Mouse (Mus musculus): ENCODE results near the gene Knstrn. TPM values are rescaled to one million over a fixed set of nuclear protein-coding genes. Genes with fewer than 3 reads are reported as not detected.
A peak's percentile ranks its signal among the peaks of the same experiment; 100 is the strongest.

Gene Knstrn
- total and polyA plus RNA-seq, 2 experiments from 2014 or later = 19.8 to 39.9 TPM

GRCm38 (mm10) chr2:118778418-118778817 lies 35.4 kb upstream of the Knstrn start:
- Histone ChIP-seq H3K9me3 (replicated peaks; ENCODE audit: control insufficient read depth, low read length) (no peaks in the 10 kb centered on the region), H3K36me3 (replicated peaks; ENCODE audit: control insufficient read depth, insufficient read depth, low read length) (no peaks in the 10 kb centered on the region), H3K4me3 (ENCODE audit: low read depth, low read length) (no peak overlapping the region), H3K27ac (ENCODE audit: low read depth) (no peak overlapping the region), H3K27me3 (ENCODE audit: control insufficient read depth, insufficient read depth, low read length) (0 out of 2 replicates have a peak, but pooled peaks cover 4% of the 10 kb centered on the region), H3K9ac (replicated peaks; ENCODE audit: low read depth, low read length) (no peak overlapping the region), H3K4me1 (ENCODE audit: control insufficient read depth, insufficient read depth) (no peaks in the 10 kb centered on the region), H3K4me2 (ENCODE audit: low read depth, low read length) (no peak overlapping the region)
- 62% methylated on average over 4 of the region's 4 CpGs for WGBS
- TF ChIP-seq EP300 (IDR thresholded peaks at IDR 0.05; ENCODE audit: low read depth) (no peak), CTCF (IDR thresholded peaks at IDR 0.05; ENCODE audit: low read depth) (no peak)
- ATAC-seq (ENCODE audit: insufficient read depth, low read depth) (no peak), DNase-seq (ENCODE audit: low spot score) (no peak)

GRCm38 (mm10) chr2:118779065-118779464 lies 34.7 kb upstream of the Knstrn start:
- 10% methylated on average over 10 of the region's 10 CpGs for WGBS
- ATAC-seq (ENCODE audit: insufficient read depth, low read depth) = no peak
- no peak overlapping the region for H3K9ac ChIP-seq (replicated peaks; ENCODE audit: low read depth, low read length)
- no peaks in the 10 kb centered on the region for H3K36me3 ChIP-seq (replicated peaks; ENCODE audit: control insufficient read depth, insufficient read depth, low read length)
- TF ChIP-seq CTCF (IDR thresholded peaks at IDR 0.05; ENCODE audit: low read depth) (no peak), EP300 (IDR thresholded peaks at IDR 0.05; ENCODE audit: low read depth) (no peak)
- H3K27ac ChIP-seq (ENCODE audit: low read depth) = no peak overlapping the region
- no peaks in the 10 kb centered on the region for H3K4me1 ChIP-seq (ENCODE audit: control insufficient read depth, insufficient read depth)
- peak overlapping the region; percentile 27; the same call in 1 of the 2 replicates for H3K4me3 ChIP-seq (ENCODE audit: low read depth, low read length)
- 0 out of 2 replicates have a peak, but pooled peaks cover 4% of the 10 kb centered on the region for H3K27me3 ChIP-seq (ENCODE audit: control insufficient read depth, insufficient read depth, low read length)
- H3K4me2 ChIP-seq (ENCODE audit: low read depth, low read length) = peak overlapping the region; percentile 57
- DNase-seq (ENCODE audit: low spot score) = no peak
- H3K9me3 ChIP-seq (replicated peaks; ENCODE audit: control insufficient read depth, low read length) = no peaks in the 10 kb centered on the region

- no peak within 1 kb of the TSS for H3K9ac ChIP-seq (replicated peaks; ENCODE audit: low read depth, low read length)
- H3K4me1 ChIP-seq (ENCODE audit: control insufficient read depth, insufficient read depth) = no peaks in the 10 kb centered on the region
- WGBS = 13% methylated on average over 39 of the region's 39 CpGs
- no peaks in the 10 kb centered on the region for H3K9me3 ChIP-seq (replicated peaks; ENCODE audit: control insufficient read depth, low read length)
- ATAC-seq (ENCODE audit: insufficient read depth, low read depth) (peak; percentile 87), DNase-seq (ENCODE audit: low spot score) (peak; percentile 89)
- TF ChIP-seq CTCF (IDR thresholded peaks at IDR 0.05; ENCODE audit: low read depth) (peak; percentile 37), EP300 (IDR thresholded peaks at IDR 0.05; ENCODE audit: low read depth) (no peak)
- 0 out of 2 replicates have a peak, but pooled peaks cover 4% of the 10 kb centered on the region for H3K27me3 ChIP-seq (ENCODE audit: control insufficient read depth, insufficient read depth, low read length)
- H3K4me3 ChIP-seq (ENCODE audit: low read depth, low read length) = peak within 1 kb of the TSS; percentile 27; the same call in 1 of the 2 replicates
- no peak within 1 kb of the TSS for H3K27ac ChIP-seq (ENCODE audit: low read depth)
- H3K4me2 ChIP-seq (ENCODE audit: low read depth, low read length) = peak within 1 kb of the TSS; percentile 57
- no peaks in the 10 kb centered on the region for H3K36me3 ChIP-seq (replicated peaks; ENCODE audit: control insufficient read depth, insufficient read depth, low read length)
These were observed 34.0 kb upstream of the Knstrn start, which contains the start of gene Disp2 for GRCm38 (mm10) chr2:118779504-118780480. TSS of gene Disp2 (plus strand) at chr2:118779719.

GRCm38 (mm10) chr2:118781115-118781514 lies 32.7 kb upstream of the Knstrn start:
- Histone ChIP-seq H3K4me3 (ENCODE audit: low read depth, low read length) (no peak overlapping the region), H3K4me1 (ENCODE audit: control insufficient read depth, insufficient read depth) (no peaks in the 10 kb centered on the region), H3K27me3 (ENCODE audit: control insufficient read depth, insufficient read depth, low read length) (0 out of 2 replicates have a peak, but pooled peaks cover 4% of the 10 kb centered on the region), H3K36me3 (replicated peaks; ENCODE audit: control insufficient read depth, insufficient read depth, low read length) (no peaks in the 10 kb centered on the region), H3K9ac (replicated peaks; ENCODE audit: low read depth, low read length) (no peak overlapping the region), H3K27ac (ENCODE audit: low read depth) (no peak overlapping the region), H3K9me3 (replicated peaks; ENCODE audit: control insufficient read depth, low read length) (no peaks in the 10 kb centered on the region), H3K4me2 (ENCODE audit: low read depth, low read length) (no peak overlapping the region)
- DNase-seq (ENCODE audit: low spot score) = no peak
- WGBS = 56% methylated on average over 1 of the region's 1 CpGs
- ATAC-seq (ENCODE audit: insufficient read depth, low read depth) = no peak
- no peak for TF ChIP-seq EP300 (IDR thresholded peaks at IDR 0.05; ENCODE audit: low read depth)
- TF ChIP-seq CTCF (IDR thresholded peaks at IDR 0.05; ENCODE audit: low read depth) = no peak

- no peak overlapping the region for H3K9ac ChIP-seq (replicated peaks; ENCODE audit: low read depth, low read length)
- H3K36me3 ChIP-seq (replicated peaks; ENCODE audit: control insufficient read depth, insufficient read depth, low read length) = no peaks in the 10 kb centered on the region
- DNase-seq (ENCODE audit: low spot score) (no peak), ATAC-seq (ENCODE audit: insufficient read depth, low read depth) (no peak)
- WGBS = 42% methylated on average over 4 of the region's 4 CpGs
- 0 out of 2 replicates have a peak, but pooled peaks cover 4% of the 10 kb centered on the region for H3K27me3 ChIP-seq (ENCODE audit: control insufficient read depth, insufficient read depth, low read length)
- H3K4me1 ChIP-seq (ENCODE audit: control insufficient read depth, insufficient read depth) = no peaks in the 10 kb centered on the region
- no peaks in the 10 kb centered on the region for H3K9me3 ChIP-seq (replicated peaks; ENCODE audit: control insufficient read depth, low read length)
- no peak overlapping the region for H3K4me2 ChIP-seq (ENCODE audit: low read depth, low read length)
- no peak overlapping the region for H3K27ac ChIP-seq (ENCODE audit: low read depth)
- TF ChIP-seq EP300 (IDR thresholded peaks at IDR 0.05; ENCODE audit: low read depth) = no peak
- no peak for TF ChIP-seq CTCF (IDR thresholded peaks at IDR 0.05; ENCODE audit: low read depth)
- no peak overlapping the region for H3K4me3 ChIP-seq (ENCODE audit: low read depth, low read length)
These were observed 31.5 kb upstream of the Knstrn start for GRCm38 (mm10) chr2:118782303-118782702.
